Mouse (Mus musculus) midbrain, postnatal 0 days (tissue): ENCODE results near the gene Tnfsfm13. TPM values are rescaled to one million over a fixed set of nuclear protein-coding genes. Genes with fewer than 3 reads are reported as not detected.
A peak's percentile ranks its signal among the peaks of the same experiment; 100 is the strongest.

Experiments used
- ATAC-seq: fragments of 200-750 bp; cut with Nextera tagmentation; 2 replicates; pipeline ENCODE4 v1.8.0; 2017; ENCODE audit warnings: moderate number of reproducible peaks, mild to moderate bottlenecking, moderate TSS enrichment, moderate library complexity; ENCODE audit not compliant: low FRiP score
- DNase-seq: peaks from one replicate; pipeline ENCODE4 v3.0.0-alpha.2; 2015; ENCODE audit warnings: low spot score
- H3K27ac ChIP-seq: fragments of 300-500 bp; sonication (generic); 2 replicates; pipeline ENCODE4 v1.5.1; 2014; ENCODE audit warnings: low read depth, mild to moderate bottlenecking, low read length, mixed read lengths
- H3K27me3 ChIP-seq: fragments of 300-500 bp; sonication (generic); 2 replicates; pipeline ENCODE4 v1.6.1; 2014; ENCODE audit warnings: low read length, control low read depth, mixed read lengths; ENCODE audit not compliant: insufficient read depth
- H3K36me3 ChIP-seq: fragments of 300-500 bp; sonication (generic); 2 replicates; pipeline ENCODE4 v1.6.1; 2014; ENCODE audit warnings: low read length, control low read depth, mixed read lengths; ENCODE audit not compliant: insufficient read depth
- H3K4me1 ChIP-seq: fragments of 300-500 bp; sonication (generic); 2 replicates; pipeline ENCODE4 v1.6.1; 2014; ENCODE audit warnings: mild to moderate bottlenecking, control low read depth, antibody characterized with exemption, low read length, mixed read lengths; ENCODE audit not compliant: insufficient read depth
- H3K4me2 ChIP-seq: fragments of 300-500 bp; sonication (generic); 2 replicates; pipeline ENCODE4 v1.6.1; 2014; ENCODE audit warnings: low read depth, mild to moderate bottlenecking, low read length, mixed read lengths; ENCODE audit not compliant: poor library complexity, severe bottlenecking
- H3K4me3 ChIP-seq: fragments of 300-500 bp; sonication (generic); 2 replicates; pipeline ENCODE4 v1.5.1; 2014; ENCODE audit warnings: low read depth, mild to moderate bottlenecking, low read length, moderate library complexity
- H3K9ac ChIP-seq: fragments of 300-500 bp; sonication (generic); replicated peaks from 2 replicates; pipeline ENCODE4 v1.6.1; 2014; ENCODE audit warnings: mild to moderate bottlenecking, low read length, moderate library complexity, mixed read lengths; ENCODE audit not compliant: poor library complexity, severe bottlenecking
- H3K9me3 ChIP-seq: fragments of 300-500 bp; sonication (generic); 2 replicates; pipeline ENCODE4 v1.6.1; 2016; ENCODE audit warnings: low read length, control low read depth
- CTCF ChIP-seq: IDR thresholded peaks from 2 replicates; pipeline ENCODE4 v1.5.1; 2016; ENCODE audit warnings: antibody characterized with exemption, mild to moderate bottlenecking
- WGBS: fragments of 180-500 bp; shearing (Covaris S2); extraction: QIAGEN DNeasy Blood & Tissue Kit; methylation state at CpG from one replicate; pipeline ENCODE4 v1.1.7; 2014; 5-methylcytosine and 5-hydroxymethylcytosine counted together
- polyA plus RNA-seq: library from polyadenylated mRNA; unstranded; fragments of >200 nt; fragmentation: Nextera tagmentation; extraction: Ambion mirVana; gene quantifications from 2 replicates; pipeline ENCODE4 v1.2.1, GENCODE M21; 2015
- total RNA-seq: library from RNA; depleted of rRNA; stranded (reverse); fragments of >200 nt; gene quantifications from 2 replicates; pipeline ENCODE4 v1.2.3, GENCODE M21; 2014

Gene Tnfsfm13
- total and polyA plus RNA-seq, 2 experiments from 2014 or later: 1.2 to 1.3 TPM

DNA sequence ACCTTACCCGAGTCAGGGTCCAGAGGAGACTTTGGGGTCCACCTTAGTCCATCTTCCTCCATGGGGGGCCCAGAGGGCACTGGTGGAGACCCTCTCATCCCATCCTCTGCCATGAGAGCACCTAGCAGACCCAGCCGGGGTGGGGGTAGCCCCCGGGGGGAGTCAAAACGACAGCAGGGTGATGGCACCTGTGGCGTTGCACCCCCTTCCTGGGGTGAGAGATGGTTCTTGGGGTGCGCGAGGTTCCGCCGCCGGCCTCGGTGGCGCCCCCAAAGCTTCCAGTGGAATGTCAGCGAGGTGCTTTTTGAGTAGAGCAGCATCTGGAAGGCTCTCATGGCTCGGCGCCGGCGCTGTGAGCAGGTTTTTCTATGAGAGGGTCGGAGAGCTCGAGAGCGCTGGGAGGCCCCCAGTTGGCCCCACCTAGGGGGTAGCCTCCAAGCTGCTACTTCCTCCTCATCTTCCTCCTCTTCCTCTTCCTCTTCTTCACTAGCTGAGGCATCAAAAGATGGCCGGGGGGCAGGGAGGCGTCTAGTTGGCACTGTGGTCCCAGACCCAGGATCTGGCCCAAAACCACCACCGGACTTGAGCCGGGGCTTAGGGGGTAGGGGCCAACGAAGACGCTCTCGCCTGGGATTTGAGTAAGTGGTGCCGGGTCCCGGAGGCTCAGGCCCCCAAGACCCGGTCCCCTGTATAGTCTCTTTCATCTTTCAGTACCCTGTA is 15.6 kb downstream of the Tnfsfm13 start:
- Histone ChIP-seq H3K4me1 (peaks cover 11% of the 10 kb centered on the region), H3K4me3 (peak overlapping the region; percentile 75), H3K9me3 (no peaks in the 10 kb centered on the region), H3K36me3 (peaks cover 21% of the 10 kb centered on the region), H3K9ac (peak overlapping the region; percentile 86; the same call in 1 of the 2 replicates), H3K4me2 (peak overlapping the region; percentile 91), H3K27ac (no peak overlapping the region), H3K27me3 (no peaks in the 10 kb centered on the region)
- ATAC-seq (no peak), DNase-seq (no peak)
- TF ChIP-seq CTCF: no peak
- 91% methylated on average over 30 of the region's 30 CpGs for WGBS

DNA sequence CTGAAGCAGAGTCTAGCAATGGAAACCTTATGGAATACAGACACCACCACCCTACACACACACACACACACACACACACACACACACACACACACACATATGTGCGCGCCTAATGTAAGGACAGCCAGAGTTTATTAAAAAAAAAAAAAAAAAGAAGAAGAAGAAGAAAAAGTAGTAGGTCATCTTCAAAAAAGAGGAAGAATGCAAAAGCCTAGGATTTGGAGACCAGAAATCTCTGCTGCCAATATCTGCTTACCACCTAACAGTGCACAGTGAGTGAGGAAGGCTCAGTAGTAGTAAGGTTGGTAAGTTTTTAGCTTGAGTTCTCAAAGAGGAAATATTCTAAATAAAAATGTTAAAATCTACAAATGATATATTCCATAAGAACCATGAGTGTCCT is 16.8 kb downstream of the Tnfsfm13 start:
- peaks cover 28% of the 10 kb centered on the region for H3K36me3 ChIP-seq
- no peaks in the 10 kb centered on the region for H3K27me3 ChIP-seq
- DNase-seq (no peak), ATAC-seq (no peak)
- TF ChIP-seq CTCF: no peak
- H3K27ac ChIP-seq: no peak overlapping the region
- 0 out of 2 replicates have a peak overlapping the region, but pooled peaks have one; percentile 29 for H3K9ac ChIP-seq
- no peaks in the 10 kb centered on the region for H3K9me3 ChIP-seq
- H3K4me1 ChIP-seq: peaks cover 11% of the 10 kb centered on the region
- H3K4me3 ChIP-seq: no peak overlapping the region
- 96% methylated on average over 2 of the region's 2 CpGs for WGBS
- no peak overlapping the region for H3K4me2 ChIP-seq

DNA sequence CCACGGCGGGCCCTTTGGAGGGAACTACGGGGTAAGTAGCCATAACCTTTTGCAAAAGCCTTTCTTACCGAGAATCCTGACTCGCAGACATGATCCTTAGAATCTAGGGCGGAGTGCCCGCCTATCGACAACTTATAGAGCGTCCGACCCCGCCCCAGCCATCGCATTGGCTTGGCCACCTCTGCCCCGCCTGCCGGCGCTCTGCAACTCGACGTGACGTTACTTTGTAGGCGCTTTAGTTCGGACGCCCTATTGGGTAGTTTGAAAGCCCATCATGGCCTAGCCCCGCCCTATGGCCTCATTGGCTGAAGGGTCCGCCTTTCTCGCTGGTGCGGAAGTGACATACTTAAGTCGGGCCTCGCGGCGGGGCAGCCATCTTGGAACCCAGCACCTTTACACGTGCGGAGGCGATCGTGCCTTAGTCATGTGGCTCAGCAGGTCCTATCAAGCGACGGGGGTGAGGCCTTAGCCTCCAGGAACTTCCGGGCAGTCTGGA is 23.6 kb downstream of the Tnfsfm13 start, which contains the start of gene Eif4a1:
TSS of gene Eif4a1 (minus strand) at position 213 of the 496 bp plus-strand sequence.
- Histone ChIP-seq H3K4me2 (peak within 1 kb of the TSS; percentile 83), H3K4me1 (0 out of 2 replicates have a peak, but pooled peaks cover 6% of the 10 kb centered on the region), H3K36me3 (peaks cover 44% of the 10 kb centered on the region), H3K9ac (peak within 1 kb of the TSS; percentile 100), H3K27me3 (no peaks in the 10 kb centered on the region), H3K9me3 (no peaks in the 10 kb centered on the region), H3K27ac (peak within 1 kb of the TSS; percentile 99), H3K4me3 (peak within 1 kb of the TSS; percentile 98)
- ATAC-seq (peak; percentile 94), DNase-seq (peak; percentile 100)
- TF ChIP-seq CTCF: peak; percentile 35; the same call in 1 of the 2 replicates
- under 1% methylated on average over 36 of the region's 36 CpGs for WGBS

DNA sequence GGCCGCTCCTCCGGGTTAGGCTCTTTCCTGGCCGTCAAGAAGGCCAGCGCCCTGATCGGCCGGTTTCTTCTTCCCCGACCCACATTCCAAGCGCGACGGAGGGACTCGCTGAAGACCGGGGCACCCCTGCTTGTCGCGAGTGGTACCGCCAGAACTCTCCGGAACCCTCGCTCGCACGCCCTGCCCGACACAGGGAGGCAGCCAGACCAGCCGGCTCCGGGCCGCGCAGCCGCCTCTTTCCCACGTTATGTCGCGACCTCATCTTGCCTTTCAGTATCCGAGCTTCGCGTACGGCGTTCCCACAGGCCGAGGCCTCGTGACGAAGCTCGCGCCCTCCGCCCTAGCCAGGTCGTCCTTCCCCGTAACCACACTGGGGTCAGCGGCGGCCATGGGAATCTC is 24.2 kb downstream of the Tnfsfm13 start:
- WGBS: under 1% methylated on average over 43 of the region's 43 CpGs
- H3K9me3 ChIP-seq: no peaks in the 10 kb centered on the region
- peak overlapping the region; percentile 100 for H3K9ac ChIP-seq
- no peak for TF ChIP-seq CTCF
- H3K27me3 ChIP-seq: no peaks in the 10 kb centered on the region
- peaks cover 41% of the 10 kb centered on the region for H3K36me3 ChIP-seq
- H3K4me3 ChIP-seq: peak overlapping the region; percentile 98
- peak overlapping the region; percentile 83 for H3K4me2 ChIP-seq
- H3K27ac ChIP-seq: peak overlapping the region; percentile 99
- ATAC-seq (peak; percentile 20; the same call in 1 of the 2 replicates), DNase-seq (no peak)
- H3K4me1 ChIP-seq: 0 out of 2 replicates have a peak, but pooled peaks cover 6% of the 10 kb centered on the region

DNA sequence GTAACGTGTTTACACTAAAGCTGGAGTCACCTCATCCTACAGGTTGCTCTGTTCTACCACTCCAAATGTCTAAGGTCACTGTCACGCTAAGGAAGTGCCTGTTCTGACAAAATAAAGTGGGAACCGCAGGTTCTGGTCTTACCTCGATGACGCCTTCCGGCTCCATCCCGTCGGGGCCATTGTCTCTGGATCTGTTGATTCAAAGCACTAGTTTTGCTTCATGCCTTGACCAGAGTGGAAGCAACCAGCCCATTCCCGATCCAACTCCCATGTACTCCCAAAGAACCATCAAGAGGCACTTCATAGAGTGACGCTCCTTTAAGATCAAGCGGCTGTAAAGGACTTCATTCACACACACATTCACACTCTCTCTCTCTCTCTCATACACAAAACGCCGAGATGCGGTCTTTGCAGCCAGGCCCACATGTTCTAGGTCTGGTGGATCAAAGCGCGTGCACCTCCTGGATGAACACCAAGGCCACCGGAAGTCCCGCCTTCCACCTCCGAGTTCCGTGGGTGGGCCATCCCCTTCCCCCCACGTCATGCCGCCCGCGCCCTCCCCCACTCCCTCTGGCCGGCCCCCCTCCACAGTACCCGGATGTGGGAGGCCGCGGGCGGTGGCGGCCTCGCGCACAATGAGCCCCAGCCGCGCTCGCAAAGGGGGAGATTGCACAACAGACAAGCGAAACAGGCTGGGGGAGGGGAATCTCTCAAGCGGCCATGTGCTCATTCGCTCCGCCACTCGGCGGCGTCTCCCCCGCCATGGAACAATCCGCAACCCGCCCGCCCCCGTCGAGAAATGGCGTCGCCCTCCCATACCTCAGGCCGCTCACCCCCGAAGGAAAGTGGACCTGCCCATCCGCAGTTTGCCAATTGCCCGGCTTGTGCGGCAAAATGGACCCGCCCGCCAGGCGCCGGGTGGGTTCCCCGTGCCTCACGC is 24.8 kb downstream of the Tnfsfm13 start:
- Histone ChIP-seq H3K27ac (peak overlapping the region; percentile 99), H3K9ac (peak overlapping the region; percentile 100), H3K36me3 (peaks cover 41% of the 10 kb centered on the region), H3K4me3 (peak overlapping the region; percentile 98), H3K4me1 (0 out of 2 replicates have a peak, but pooled peaks cover 6% of the 10 kb centered on the region), H3K27me3 (no peaks in the 10 kb centered on the region), H3K4me2 (peak overlapping the region; percentile 83), H3K9me3 (no peaks in the 10 kb centered on the region)
- TF ChIP-seq CTCF: no peak
- DNase-seq (peak; percentile 99), ATAC-seq (peak; percentile 87)
- 2% methylated on average over 52 of the region's 61 CpGs for WGBS
